Mouse (Mus musculus) ZHBTc4 (cell line): ENCODE results near the gene Eri2.
A peak's percentile ranks its signal among the peaks of the same experiment; 100 is the strongest.

ENCODE experiments used
- DNase-seq: peaks from one replicate; pipeline ENCODE4 v3.0.0-alpha.2; 2011; ENCODE audit warnings: low read depth, low spot score

Gene Eri2

DNA sequence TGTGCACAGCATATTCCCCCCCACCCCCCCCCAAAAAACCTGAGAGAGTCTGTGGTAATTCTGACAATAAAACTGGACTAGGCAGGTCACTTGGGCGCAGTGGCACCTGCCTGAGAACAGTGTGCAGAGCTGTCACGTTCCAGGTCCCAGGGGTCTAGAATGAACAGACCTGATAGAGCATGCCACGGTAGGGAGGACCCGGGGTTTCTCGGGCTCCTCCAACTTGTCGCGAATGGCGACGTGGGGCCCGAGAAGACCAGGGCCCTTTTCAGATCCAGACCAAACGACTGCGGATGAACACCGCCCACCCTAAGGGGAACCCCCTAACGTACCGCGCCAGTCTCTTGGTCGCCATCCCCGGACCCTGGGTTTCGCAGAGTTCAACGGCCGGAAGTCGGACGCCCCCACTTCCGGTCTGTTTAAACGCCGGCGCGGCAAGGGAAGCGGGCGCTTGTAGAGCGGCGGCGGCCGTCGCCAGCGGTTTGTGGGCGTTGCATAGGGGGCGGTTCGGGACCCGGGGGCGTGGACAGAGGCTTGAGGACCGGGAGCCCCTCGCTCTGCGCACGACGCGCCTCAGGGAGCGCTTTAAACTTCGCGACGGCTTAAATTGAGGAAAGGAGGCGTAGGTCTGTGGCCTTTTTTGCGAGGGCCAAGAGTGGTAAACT, at the start of gene Eri2, which contains the start of gene Rexo5:
Gene Eri2, minus strand, starts transcription at position 473 of the 665 bp plus-strand sequence.
Gene Rexo5, plus strand, starts transcription at position 421 of the 665 bp plus-strand sequence.
- DNase-seq, result peak; percentile 97

DNA sequence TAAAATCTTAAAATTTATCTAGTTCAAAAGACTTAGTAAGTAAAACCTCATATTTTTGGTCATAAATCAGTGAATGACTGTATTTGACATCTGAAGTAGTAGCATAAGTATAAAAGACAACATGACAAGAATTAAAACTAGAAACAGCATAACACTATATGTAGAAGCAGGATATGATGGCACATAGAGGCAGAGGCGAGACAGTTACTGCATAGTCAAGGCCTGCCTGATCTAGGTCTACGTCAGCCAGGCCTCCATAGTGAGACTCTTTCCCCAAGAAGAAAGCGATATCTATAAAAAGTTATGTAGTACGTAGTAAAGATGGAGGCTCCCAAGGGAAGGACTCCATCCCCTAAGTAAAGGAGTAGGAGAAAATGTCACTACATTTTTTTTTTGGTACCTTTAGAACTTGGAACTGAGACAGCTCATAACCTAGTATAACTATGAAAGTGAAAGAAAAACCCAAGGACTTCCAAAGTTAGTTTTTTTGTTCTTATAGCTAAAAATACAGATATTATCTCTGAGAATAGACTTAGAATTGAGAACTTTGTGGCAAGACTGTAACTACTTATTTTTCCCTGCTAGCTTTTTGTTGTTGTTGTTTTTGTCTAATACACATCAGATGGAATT, 48.1 kb upstream of the Eri2 start:
- no peak for DNase-seq

DNA sequence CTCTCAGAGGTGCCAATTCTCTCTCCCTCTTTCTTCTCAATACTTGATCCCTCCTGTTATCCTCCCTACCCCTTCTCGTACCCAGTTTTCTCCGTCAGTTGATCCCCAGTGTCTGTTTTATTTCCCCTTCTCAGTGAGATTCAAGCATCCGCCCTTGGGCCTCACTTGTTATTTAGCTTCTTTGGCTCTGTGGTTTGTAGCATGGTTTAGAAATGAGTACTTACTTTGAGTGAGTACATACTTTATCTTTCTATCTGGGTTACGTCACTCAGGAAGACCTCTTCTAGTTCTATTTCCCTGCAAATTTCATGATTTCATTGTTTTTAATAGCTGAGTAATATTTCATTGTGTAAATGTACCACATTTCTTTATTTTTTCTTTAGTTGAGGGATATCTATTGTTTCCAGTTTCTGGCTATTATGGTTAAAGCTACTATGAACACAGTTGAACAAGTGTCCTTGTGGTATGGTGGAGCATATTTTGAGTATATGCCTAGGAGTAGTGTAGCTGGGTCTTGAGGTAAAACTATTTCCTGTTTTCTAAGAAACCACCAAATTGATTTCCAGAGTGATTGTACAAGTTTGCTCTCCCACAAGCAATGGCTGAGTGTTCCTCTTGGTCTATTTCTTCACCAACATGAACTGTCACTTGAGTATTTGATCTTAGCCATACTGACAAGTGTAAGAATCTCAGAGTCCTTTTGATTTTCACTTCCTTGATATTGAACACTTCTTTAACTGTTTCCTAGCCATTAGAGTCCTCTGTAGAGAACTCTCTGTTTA, 42.3 kb upstream of the Eri2 start:
- no peak for DNase-seq

DNA sequence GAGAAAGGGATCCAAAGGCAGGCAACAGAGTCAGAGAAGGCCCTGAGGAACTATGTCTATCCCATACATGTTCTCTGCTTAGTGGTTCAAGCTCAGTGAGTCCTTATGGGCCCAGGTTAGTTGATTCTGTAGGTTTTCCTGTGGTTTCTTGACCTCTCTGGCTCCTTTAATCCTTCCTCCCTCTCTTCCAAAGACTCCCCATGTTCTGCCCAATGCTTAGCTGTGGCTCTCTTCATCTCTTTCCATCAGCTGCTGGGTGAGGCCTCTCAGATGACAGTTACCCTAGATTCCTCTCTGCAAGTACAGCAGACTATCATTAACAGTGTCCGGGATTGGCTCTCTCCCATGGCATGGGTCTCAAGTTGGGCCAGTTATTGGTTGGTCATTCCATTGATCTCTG, 41.5 kb upstream of the Eri2 start:
- DNase-seq, result no peak

DNA sequence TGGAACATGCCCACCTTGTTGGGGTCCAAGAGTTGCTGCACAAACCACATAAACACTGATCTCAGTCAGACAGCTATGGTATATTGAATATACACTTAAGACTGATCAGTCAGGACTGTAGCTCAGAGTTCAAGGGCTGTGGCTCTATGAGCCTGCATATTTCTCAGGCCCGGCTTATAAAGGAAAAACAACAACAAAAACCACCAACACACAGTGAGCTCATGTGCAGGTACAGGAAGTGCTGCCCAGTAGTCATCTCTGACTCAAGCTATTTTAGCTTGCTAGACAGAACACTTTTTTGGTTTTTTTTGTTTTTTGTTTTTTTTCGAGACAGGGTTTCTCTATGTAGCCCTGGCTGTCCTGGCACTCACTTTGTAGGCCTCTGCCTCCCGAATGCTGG, 14.9 kb upstream of the Eri2 start:
- no peak for DNase-seq

DNA sequence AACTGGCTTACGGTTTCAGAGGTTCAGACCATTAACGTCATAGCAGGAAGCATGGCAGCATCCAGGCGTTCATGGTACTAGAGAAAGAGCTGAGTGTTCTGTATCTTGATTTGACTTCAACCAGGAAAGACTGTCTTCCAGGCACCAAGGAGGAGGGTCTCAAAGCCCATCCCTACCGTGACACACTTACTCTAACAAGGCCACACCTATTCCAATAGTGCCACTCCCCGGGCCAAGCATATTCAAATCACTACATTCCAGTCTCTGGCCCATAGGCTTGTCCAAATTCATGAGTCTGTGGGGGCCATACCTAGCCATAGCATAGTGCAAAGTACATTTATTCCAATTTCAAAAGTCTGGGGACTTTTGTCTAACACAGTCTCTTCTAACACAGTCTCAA, 13.5 kb upstream of the Eri2 start:
- DNase-seq, result peak; percentile 56

DNA sequence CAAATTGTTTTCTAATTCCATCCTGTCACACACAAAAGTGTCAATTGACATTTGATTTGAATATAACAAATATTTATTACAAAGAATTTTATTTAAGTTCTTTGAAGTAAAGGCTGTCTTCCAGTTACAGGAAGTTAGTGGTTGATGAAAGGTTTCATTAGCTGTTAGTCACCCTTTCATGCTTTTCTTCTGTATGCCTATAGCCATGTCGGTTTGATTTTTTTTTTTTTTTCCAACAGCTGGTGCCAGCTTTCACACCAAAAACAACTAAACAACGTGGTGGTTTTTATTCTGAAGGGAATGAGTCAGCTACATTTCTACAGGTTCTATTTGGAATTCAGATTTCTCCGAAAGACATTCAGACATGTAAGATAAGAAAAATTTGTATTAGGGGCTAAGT, 7.1 kb upstream of the Eri2 start:
- DNase-seq, result no peak

DNA sequence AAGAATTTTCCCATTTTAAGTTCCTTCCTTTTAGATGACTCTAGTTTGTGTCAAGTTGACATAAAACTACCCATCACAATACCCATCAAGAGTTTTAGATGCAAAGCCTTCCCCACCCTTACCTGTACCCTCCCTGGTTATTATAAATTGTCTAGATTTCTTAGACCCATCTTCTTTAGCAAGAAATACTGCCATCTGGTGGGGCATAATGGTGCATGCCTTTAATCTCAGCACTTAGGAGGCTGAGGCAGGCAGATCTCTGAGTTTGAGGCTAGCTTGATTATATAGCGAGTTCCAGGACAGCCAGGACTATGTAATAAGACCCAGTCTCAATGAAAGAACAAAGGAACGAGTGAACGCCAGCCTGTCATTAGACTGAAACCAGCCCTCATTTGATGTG, 6.6 kb upstream of the Eri2 start:
- DNase-seq, result peak; percentile 43

DNA sequence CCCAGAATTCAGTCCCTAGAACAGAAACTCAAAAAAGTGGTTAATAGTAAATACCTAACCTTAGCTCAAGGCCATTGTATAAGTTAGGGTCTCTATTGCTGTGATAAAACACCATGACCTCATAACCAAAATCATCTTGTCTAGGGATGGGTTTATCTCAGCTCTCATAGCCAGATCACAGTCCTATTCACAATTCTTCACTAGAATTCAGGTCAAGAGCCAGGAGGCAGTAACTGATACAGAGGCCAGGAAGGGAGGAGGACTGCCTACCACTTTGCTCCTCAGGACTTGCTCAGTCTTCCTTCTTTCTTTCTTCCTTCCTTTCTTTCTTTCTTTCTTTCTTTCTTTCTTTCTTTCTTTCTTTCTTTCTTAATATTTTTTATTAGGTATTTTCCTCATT, 1.5 kb upstream of the Eri2 start:
- DNase-seq, result no peak

DNA sequence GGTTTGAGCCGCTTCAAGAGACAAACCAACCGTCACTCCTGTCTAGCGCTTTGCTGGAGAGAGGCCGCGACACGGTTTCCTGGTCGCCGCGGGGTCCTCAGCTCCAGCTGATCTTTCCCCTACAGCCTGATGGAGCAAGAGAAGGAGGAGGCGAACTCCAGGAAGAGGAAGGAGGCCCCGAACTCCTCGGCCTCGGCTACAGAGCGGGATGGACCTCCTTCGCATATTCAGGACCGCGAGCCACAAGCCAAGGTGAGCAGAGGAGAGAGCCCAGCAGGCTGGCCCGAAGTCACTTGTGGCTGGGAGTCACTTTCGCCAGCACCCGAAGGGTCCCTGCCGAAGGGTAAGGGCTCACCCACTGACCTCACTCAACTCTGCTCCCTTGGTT, 387 bp upstream of the Eri2 start:
- no peak for DNase-seq

DNA sequence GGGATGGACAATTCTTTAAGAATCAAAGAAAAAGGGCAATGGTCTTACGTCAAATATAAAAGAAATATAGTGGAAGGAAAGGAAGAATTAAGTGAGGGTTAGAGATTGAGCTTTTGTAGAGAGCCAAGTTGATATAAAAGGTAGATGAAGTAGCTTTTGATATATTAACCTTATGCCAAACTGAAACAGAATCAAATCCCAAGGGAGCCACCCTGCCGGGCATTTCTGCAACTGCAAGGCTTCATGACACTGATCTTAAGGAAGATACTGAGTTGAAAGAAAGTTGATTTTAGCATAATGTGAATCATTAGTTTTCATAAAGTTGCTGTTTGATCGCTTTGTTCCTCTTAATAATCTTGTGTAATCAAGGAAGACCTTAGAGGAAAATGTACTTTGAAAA, 4.8 kb downstream of the Eri2 start:
- DNase-seq, result no peak

DNA sequence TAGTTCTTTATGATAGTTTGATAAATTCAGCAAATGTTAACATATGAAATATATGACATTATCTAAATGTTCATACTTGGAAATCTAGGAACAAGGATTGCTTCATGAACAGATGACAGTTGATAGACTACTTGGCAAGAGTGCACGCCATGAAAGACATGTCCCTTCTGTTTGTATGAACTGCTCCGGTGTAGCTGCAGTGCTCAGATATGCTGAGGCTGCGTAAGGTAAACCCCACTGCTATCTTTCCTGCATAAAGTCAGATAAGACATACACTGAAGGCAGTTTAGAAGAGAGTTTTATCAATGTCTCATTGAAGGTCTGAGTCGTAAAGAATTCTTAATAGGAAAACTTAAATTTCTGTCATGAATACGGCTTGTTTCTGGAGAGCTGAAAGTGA, 8.9 kb downstream of the Eri2 start:
- no peak for DNase-seq

DNA sequence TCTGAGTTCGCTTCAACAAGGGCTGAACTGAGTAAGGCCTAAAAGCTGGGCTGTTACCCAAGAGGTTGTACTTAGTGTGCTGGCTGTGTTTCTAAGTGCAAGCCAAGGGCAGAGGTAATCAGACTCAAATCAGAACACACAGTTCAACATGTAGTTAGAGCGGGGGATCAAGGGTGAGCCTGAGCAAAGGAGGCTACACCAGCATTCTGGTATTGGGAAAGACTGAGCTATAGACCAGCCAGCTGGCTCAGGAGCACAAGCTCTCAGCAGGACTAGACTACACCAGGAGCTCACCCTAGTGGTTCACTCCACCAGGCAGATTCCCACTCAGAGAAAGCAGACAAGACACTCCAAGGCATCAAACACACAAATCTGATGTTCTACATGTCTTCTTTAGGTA, 10.4 kb downstream of the Eri2 start:
- DNase-seq, result no peak

DNA sequence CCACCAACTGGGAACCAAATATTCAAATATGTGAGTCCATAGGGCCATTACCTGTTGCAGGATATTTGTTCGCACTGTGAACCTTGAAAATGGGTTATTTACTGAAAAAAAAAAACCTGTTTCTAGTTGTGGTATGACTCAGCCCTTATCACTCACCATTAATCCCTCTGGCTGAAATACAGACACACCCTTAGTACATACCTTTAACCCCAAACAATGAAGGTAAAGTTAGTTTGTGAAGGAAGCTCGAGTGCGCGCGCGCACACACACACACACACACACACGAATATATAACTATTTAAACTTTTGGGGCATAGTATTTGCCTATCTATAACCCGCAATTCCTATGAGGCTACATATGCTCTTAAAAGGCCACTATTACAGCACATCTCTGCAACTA, 24.0 kb downstream of the Eri2 start:
- no peak for DNase-seq

DNA sequence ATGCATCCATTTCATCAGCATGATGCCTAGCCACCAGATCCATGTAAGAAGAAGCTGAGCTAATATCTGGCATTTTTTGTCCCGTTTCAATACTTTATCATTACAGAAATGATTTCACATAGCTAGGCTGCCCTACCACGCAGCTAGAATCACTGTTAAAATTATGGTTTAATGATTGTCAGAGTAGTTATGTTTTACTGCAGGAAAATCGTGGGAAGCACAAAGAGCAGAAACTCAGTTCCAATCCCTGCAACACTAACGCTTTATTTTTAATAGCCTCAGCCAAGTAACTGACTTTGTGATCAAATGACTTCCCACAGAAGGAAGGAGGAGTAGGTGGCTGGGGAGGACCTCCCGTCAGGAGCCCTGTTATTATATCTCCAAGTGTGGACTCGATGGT, 26.9 kb downstream of the Eri2 start:
- no peak for DNase-seq

DNA sequence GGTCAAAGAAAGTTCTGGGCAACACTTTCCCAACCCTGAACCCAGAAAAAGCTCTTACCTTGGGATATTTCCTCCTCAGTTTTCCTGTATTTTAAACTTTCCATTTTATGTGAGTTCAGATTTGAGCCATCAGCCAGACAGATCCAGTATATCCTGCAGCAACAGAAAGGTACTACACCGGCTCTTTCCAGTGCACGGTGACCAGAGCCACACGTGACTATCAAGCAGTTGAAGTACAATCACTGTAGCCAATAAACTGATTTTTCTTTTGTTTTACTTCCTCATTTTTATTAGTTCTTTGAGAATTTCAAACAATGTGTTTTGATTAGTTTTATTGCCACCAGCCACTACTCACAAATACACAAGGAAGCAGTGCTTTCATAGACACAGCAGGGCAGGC, 29.5 kb downstream of the Eri2 start:
- no peak for DNase-seq

DNA sequence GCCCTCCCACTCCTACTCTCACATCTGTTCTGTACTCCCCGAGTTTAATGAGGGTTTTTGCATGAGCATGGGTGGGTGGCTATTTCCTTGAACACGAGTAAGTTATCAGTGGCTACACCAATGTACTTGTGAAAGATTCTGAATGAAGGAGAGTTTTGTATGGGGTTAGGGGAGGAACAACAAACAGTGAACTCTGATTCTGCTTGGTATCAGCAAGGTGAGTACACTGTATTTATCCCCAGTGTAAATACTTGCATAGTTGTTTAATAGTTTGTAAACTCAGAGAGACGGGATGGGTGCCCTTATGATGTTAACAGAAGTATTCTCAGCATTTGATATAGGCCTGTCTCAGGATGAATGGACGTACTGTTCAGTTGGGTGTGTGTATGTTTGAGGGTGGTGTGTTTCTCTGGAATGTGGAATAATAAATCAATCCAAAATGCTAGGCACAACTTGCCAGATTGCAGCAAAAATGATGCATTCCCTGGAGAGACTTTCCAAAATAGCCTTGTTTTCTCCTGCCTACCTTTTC, 31.6 kb downstream of the Eri2 start:
- DNase-seq, result no peak

DNA sequence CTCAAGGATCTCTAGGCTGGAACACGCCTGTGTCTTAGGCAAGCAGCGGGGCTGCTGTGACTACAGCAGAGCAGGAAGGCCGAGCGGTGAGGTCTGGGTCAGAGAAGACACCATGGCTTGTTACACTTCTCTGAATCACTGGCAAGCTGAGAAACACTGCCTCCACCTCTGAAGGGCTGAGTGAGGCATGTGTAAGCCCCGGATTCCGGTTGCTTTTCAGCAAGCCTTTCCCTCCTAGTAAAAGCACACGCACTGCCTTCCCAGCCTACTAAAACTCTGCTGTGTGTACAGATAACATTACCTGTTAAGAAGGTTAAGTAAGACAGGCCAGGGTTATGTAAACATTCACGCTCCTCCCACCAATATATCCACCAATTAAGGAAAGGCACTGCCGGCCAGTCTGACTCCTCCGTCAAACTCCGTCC, 33.3 kb downstream of the Eri2 start, which contains the start of gene Acsm3:
Gene Acsm3, plus strand, starts transcription at position 397 of the 425 bp plus-strand sequence.
- no peak for DNase-seq

DNA sequence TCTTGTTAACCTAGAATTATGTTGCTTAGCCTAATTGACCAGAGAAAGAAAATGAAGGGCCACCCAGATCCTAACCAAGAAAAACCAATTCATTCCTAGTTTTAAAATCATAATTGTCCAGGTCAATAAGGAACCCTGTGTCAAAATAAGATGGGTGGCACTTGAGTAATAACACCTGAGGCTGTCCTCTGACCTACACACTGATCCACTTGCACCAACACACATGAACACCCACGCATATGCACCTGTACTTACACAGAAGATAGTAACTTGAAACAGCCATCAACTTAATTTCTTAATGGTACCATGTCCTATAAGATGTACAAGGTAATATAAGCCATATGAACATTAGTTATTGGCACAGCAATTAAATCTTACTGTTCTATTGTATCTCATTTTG, 40.2 kb downstream of the Eri2 start:
- no peak for DNase-seq

DNA sequence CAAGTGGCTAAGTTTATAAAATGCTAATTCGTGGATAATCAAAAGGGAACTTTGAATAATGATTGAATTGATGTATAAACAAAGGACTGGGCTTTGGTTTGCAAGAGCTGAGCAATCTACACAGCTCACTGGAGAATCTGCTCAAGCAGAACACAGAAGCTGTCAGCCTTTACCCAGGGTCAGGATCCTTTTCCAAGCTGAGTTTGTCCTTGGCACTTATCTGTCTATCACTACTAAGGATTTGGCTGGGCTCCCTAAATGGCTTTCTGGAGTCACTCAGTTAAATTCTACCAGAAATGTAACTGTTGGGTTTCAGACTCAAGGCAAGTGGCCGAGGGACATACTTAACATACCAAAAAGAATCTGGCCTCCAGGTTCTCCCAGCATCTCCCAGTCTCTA, 43.9 kb downstream of the Eri2 start:
- no peak for DNase-seq

DNA sequence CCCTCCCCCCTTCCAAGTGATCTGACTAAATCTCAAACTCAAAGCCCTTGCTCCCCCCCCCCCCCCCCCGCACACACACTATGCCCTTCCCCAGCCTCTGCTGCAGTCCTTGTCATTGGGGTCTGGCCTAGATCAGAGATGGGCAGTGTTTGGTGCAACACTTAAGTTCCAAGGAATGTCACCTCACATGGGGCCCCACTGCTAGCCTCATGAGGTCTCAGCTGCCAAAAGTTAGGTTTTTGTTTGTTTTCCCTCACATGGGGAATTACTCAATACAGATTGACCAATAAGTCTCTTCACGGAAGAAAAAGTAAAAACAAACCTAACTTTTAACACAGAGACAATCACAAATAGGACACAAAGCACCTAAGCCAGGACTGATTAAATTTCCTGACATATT, 45.1 kb downstream of the Eri2 start:
- no peak for DNase-seq

DNA sequence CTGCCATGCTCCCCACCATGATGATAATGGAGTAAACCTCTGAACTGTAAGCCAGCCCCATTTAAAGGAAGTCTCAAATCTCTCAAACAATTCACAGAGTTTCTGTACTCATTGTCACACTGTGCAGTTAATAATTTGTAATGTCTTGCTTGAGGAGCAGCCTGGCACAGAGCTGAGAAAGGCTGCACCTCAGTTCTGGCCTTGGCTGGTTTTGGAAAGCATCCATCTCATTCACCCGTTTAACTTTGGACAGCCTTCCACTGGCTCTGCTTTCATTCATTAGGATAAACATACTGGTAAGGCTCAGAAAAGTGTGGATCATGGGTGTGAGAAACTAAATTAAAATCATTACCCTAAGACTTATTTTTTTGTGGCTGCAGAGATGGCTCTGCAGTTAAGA, 48.0 kb downstream of the Eri2 start:
- DNase-seq, result no peak

DNA sequence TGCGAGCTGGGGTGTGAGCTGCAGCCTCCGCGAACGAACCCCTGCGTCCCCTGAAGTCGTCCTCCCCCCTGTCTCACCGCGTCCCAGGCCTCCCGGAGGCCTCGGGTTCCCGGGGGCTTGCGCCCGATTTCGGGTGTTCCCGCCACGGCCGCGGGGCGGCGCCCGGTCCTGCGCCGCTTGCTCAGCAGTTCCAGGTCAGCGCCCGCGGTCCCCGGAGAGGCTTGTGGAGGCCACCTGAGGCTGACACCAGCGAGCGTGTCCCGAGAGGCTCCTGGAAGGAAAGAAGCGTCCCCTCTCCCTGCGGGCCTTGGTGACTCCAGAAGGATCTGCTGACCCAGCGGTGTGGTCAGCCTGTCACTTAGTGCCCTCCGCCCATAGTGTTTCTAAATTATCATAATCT, 49.5 kb downstream of the Eri2 start:
- peak; percentile 79 for DNase-seq
